Mouse (Mus musculus) CD4-positive, CD25-positive, alpha-beta regulatory T cell, adult 4 months (primary cell): ENCODE data around the gene Cldn24. TPM values are rescaled to one million over a fixed set of nuclear protein-coding genes. Genes with fewer than 3 reads are reported as not detected.
A peak's percentile ranks its signal among the peaks of the same experiment; 100 is the strongest.

Experiments
- ATAC-seq: one replicate; pipeline ENCODE4 v1.8.0; 2017
- polyA plus RNA-seq, 2 experiments: library from polyadenylated mRNA; unstranded; fragments of 100-300 nt; shearing (Covaris generic); gene quantifications; one replicate each; pipeline ENCODE4 v1.2.1; 2017

The Cldn24 gene
- polyA plus RNA-seq, 2 experiments from 2014 or later, result not detected

DNA sequence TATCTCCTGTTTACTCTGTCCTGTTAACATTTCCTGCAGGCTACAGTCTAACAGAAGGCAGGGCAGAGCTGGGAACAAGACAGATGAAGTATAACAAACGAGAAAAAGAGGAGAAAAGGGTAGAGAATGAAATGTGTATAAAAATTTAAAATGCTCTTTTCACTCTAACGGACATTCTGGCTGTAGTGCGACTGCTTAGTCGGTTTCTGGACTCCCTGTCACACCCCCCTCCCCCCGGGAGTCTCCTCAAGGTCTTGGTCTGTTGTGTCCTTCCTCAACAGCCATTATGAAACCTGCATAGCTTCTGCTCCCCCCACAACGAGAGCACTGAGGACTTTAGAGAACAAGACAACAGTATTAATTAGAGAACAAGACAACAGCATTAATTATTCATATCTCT lies 10.7 kb downstream of the Cldn24 start:
- no peak for ATAC-seq

DNA sequence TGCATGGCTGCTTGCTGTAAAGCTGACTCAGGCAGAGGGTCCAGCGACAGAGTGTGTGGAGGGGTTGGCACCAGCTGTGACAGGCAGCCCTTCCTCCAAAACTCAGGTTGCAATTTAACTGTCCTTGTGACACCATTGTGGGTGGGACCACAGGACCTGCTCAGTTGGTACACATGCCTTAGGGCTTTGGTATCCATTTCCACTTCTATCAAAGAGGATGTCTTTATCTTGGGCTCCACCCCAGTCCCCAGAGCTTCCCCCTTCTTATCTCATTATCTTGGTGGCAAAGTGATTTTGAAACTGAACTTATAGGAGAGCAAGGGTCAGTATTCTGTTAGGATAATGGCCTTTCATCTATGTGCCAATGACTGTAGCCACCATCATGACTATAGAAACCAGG lies 12.0 kb downstream of the Cldn24 start:
- ATAC-seq, result no peak

DNA sequence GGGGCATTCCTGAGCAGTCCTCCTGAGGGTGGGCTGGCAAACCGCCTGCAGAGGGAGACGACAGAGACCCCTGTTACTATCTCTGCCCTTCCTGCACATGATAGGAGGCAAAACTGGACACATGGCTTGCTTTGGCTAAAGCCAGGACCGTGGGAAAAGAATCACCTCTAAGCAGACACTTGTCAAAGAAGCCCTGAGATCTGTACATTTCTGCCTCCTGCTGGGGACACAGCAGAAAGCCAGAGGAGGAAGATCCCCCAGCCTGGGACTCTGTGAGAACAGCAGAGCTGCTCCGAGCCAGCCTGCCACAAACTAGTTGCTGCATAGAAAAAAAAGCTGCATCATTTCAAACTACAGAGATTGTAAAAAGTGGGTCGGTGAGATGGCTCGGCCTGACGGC lies 21.1 kb downstream of the Cldn24 start:
- ATAC-seq, result no peak

DNA sequence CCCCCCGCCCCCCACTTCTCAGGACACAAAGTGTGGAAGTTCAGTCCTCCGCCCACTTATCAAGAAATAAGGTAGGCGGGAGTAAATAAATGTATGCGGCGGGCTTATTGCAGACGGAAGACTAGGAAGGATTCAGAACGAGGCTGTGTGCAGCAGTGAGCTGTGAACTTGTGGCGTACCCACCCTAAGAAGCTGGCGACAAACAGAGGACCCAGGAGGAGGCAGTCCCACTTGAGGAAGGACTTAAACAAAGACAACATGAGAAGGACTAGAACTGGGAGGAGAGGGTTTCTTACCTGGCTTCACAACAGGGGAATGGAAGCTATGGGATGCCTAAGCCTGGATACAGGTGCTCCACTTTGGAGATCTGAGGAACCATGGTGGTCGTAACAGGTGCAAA lies 21.7 kb downstream of the Cldn24 start:
- no peak for ATAC-seq

DNA sequence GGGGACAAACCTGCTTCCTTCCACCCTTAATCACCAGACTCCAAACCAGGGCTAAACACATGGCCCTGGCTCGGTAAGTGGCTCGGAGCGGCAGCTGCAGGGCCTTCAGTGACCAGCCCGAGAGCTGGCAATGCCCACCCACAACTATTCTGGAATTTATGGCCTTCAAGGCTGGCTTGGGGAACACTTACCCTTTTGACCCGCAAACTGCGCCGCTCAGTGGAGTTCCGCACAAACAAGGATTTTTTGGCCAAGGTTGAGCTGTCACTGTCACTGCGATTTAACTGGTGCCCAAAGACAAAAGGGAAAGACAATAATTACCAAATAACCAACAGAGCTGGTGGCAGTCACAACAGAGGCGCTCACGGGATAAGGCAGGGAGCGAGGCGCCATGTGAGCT lies 24.0 kb downstream of the Cldn24 start:
- ATAC-seq, result no peak

DNA sequence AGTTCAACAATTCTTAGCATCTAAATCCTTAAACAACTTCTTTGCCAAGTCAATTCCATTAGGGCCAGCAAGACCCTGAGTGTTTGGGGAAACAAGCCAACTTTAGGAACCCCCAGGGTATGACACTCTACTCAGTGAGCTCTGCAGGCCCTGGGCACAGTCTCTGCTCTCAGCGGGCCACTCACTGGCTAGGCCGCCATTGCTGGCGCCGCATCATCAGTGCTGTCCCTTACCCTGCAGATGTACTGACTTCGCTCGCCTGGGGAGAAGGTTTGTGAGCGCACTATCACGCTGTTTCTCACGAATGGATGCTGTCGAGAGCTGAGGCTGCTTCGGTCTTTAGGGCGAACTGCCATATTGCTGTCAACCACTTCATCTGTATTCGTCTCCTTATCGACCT lies 25.2 kb downstream of the Cldn24 start:
- ATAC-seq, result no peak

DNA sequence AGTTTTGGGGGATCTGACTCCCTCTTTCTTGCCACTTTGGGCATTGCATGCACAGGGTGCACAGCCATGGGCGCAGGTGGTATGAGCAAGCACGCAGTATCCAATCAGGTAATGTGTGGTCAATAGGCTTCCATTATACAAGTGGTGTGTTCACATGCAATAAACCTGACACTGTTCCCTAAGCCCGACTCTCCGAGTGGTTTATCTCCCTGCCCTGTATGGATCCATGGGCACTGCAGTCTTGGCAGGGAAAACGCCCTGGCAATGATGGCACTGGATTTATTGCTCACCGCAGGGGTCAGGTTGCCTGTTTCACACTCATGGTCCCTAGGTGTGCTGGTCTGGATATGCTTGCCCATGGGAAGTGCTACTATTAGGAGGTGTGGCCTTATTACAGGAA lies 26.0 kb downstream of the Cldn24 start:
- ATAC-seq, result no peak

DNA sequence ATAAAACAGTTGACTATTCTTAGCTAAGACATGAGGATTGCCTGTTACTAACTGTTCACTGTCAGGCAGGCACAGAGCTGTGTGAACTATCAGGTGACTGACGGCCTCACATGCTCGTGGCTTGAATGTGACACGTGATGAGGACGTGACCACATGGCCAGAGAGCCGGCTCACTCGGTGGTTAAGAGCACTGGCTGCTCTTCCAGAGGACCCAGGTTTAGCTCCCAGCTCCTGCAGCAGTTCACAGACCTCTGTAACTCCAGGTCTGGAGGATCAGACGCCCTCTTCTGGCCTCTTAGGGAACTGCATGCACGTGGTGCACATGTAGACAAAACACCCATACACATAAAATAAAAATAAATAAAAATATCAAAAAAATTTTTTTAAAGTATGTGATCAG lies 27.9 kb downstream of the Cldn24 start:
- no peak for ATAC-seq

DNA sequence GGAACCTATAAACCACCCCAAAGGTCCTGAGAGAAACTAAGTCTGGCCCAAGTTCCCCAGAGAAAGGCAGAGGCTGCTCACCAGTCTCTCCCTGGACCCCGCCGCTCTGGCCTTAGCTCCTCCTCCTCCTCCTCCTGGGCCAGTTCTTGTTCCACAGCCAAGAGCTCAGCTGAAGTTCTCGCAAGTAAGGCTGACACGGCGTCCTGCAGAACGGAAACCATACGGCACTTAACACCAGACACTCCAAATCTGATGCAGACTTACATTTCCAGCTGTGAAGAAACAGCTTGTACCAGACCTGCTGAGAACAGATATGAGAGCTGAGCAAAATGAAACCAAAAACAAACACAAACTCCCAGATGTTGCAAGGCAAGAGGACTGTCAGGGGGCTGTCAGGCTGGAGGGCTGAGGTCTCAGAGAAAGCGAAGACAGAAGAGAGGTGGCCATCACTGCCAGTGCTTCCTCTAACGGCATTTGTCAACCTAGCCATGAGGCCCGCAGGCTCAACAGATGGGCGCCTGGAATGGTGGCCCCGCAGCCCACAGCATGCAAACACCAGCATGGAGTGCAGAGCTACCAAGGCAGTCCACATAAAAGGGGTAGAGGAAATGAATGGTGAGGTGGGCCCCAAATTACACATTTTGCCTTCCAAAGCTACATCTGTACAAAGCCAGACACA lies 30.0 kb downstream of the Cldn24 start:
- ATAC-seq, result no peak

DNA sequence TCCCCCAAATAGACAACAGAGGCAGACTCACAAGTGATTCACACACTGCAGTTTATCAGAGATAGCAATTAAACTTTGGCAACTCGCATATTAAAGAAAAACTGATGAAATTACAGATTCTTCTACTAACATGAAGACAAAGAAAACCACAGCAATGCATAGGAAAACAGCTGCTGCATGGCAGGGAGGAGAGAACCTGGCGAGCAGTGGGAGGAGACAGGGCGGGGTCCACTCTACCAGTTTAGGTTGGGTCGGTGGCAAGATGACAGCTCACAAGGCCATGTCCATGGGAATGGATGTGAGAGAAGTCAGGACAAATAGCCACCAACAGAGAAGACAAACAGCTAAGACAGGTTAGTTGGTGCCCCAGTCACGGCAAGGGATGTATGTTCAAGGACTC lies 30.8 kb downstream of the Cldn24 start:
- ATAC-seq, result no peak

DNA sequence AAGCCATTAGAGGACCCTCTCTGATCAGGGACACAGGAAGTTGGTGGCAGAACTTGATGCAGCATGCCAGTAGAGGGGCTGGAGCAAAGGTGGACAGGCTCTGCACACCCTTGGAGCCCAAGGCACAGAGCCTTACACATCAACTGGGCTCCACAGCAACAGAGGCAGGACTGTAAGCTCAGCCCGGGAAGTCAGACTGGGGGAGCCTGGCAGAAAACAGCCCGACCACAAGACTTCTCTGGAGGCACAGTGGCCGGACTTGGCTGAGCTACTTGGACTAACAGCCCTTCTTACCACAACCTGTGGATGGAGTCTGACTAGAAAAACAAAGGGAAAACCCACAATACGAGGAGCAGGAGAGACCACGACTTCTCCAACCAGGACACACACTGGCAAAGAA lies 31.4 kb downstream of the Cldn24 start:
- ATAC-seq, result no peak

DNA sequence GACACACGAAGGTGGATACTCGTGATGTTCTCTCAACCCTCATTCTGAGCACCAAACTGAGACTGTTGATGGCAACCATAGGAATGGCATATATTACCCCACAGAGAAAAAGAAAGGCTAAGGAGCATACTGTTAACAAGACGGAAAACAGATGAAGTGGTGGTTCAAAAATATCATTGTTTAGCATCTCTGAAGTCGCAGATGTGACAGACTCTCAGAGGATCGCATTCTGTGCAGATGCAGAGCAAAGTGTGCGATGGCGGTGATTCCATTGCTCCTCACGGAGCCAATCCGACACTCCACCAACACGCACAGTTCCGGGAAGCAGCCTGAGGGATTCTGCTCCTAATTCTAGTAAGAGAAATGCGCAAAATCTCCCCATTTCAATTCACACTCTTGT lies 37.3 kb downstream of the Cldn24 start:
- ATAC-seq, result no peak

DNA sequence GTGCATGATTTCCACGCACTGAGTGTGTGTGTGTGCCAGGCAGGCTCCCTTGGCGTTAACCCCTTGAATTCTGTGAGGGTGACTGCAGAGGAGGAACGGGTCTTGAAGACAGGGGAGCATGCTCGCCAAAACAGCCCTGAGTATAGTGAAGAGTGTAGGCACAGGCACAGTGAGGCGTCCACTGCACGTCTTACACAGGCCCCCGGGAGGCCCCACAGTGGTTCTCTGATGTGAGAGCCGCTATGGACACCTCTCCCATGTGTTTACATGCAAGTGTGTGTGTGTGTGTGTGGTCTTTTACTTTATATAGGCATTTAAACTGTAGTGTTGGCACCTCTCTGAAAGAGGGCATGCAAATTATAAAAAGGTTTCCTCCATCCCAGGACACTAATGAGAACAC lies 44.6 kb downstream of the Cldn24 start:
- no peak for ATAC-seq

DNA sequence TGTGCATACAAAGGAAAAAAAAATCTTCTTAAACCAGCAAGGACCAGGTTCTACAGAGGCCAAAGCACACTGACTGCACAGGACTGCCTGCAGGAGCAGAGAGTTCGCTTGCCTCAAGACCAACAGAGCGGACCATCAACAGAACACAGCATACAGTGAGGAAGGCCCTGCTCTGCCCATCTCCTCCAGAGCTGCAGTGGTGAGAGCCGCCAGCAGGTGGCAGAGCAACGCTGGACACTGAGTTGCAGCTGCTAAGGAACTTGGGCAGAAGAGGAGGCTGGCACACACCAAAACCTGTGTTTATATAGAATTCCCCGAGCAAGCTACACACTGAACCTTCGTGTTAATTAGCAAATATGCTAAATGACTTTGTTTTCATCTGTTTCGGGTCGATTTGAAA lies 45.1 kb downstream of the Cldn24 start:
- peak; percentile 73 for ATAC-seq

Other genes starting within 250 kb of the Cldn24 start
- 1 to 10 TPM; 7.6 to 7.8 TPM for gene Ing2, start 146.6 kb upstream of the Cldn24 start, polyA plus RNA-seq
- 10 to 100 TPM; 12.3 to 18.1 TPM for gene Cdkn2aip, start 108.2 kb upstream of the Cldn24 start, polyA plus RNA-seq
- not detected for gene Cldn22, start 2.3 kb downstream of the Cldn24 start, polyA plus RNA-seq
- gene Wwc2, start 168.8 kb downstream of the Cldn24 start, polyA plus RNA-seq, result under 1 TPM; 0.24 to 0.31 TPM